Mouse (Mus musculus) left cerebral cortex, adult 9 months (tissue): ENCODE measurements around the gene Homez.

Experiments
- DNase-seq, 2 experiments: peaks; one replicate each; pipeline ENCODE4 v3.0.0; 2022; ENCODE audit warnings: low spot score in 2 of 2

The Homez gene

DNA sequence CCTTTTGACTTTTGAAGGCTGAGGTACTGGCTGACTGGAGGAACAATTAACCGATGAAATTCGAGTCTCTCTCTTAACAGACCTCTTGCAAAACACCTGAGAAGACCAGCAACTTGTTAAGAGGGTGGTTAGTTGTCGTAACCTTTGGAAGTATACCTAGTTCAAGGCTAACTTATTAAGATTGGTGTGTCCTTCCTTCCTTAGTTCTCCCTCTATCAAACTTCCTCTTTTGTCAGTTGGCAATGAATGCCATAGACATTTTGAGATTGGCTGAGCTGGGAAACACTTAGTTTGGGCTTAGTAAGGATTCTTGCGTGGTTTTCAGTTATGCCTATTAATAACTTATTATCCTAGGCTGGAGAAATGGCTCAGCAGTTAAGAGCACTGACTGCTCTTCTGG is 2.7 kb downstream of the Homez start:
- DNase-seq = no peak

DNA sequence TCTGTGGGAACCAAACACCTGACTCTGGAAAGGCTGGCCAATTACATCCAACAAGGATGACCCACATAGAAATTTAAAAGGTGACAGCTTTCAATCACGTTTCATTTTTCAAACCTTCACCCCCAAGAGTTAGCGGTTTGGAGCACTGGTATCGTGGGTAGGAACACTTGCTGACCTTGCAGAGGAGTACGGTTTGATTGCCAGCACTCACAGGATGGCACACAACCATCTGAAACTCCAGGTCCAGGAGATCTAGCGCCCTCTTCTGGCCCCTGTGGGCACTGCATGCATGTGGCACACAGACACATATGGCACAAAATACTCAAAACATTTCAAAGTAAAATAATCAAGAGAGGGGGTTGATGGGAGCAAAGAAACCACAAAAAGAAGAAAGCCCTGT is 3.8 kb downstream of the Homez start:
- no peak for DNase-seq

DNA sequence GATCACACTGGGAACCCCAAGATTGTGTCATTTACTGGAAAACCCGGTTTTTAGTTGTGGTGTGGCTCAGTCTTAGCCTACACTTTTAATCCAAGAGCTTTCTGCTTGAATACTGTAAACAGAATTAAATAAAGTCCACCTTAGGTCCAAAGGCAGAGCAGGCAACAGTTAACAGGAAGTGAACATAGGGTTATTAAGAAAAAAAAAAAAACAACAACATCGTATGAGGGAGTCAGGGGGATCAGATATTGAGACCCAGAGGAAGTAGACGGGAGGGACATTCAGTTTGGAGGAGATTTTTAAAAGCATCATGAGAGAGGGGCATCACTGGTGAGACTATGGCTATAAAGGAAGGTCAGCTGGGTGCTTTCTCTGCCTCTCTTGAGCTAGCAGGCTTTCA is 4.5 kb downstream of the Homez start:
- DNase-seq = no peak

DNA sequence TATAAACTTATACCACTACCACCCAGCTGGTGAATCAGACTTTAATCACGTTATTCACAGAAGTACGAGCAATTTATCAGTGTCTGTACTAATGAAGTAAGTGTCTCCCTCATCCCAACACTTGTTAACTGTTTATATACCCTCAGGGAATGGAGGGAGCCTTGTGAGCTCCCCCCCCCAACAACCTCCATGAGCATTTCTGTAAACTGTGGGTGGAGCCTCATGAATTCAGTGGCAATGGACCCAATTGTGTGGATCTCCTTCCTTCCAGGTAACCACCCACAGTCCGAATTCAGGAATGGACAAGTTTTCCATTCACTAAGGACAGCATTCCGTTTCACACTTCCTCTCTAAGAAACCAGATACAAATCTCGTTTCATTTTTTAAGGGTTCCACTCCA is 5.1 kb downstream of the Homez start:
- DNase-seq = no peak

DNA sequence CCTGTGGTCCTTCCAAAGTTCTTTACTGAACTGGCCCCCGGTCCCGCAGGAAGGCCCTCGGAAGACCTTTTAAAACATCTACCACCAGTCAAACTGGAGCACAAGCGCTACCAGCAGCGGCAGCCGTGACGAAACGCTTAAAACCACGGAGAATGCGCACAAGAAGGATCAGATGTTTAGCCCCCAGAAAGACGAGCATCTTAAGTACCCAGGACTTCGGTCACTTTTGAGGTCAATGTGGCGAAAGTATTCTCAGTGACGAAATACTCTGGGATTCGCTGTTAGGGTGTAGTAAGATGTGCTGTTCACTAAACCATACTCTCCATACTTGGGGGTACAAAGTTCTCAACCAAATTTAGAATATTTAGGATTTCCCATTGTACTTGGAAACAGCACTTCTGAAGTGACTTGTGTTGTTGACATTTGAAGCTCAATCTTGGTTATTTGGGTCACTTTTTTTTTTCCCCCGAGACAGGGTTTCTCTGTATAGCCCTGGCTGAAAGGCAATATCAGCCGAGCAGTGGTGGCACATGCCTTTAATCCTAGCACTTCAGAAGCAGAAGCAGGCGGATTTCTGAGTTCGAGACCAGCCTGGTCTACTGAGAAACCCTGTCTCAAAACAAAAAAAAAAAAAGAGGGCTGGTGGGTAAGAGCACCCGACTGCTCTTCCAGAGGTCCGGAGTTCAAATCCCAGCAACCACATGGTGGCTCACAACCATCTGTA is 6.3 kb downstream of the Homez start:
- DNase-seq = no peak

DNA sequence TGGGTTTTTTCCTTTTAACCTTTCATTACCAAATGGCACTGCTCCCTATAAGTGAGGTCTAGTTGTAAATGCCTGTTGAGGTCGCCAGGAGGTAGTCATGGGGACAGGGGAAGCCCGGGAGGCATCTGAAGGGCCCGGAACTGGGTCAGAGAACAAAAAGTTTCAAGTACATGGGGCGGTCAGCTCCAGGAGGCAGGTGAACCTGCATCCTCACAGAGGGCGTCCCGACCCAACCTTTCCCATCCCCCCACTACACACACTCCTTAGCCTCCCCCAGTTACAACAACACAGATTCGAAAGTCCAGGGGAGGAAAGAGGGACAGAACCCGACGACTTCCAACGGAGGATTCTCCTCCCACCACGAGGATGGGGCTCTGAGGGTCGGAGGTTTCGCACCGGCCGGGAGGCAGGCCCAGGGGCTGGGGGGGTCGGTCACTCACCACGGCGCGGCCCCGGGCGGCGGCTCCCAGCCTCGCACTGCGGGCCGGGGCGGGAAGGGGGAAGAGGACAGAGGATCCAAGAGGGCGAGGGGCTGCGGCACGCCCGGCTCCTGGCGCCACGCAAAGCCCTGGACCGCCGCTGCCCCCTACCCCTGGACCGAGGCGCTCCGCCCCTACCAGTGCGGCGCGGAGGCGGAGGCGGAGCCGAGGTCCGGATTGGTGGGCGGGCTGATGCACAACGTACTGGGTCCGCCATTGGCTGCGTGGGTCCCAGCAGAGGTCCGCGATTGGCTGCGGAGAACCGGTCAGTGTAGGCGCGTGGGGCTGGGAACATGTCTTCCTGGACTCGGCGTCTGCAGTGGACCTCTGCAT is 7.1 kb downstream of the Homez start:
- peak; percentile 70 to 93 for DNase-seq

DNA sequence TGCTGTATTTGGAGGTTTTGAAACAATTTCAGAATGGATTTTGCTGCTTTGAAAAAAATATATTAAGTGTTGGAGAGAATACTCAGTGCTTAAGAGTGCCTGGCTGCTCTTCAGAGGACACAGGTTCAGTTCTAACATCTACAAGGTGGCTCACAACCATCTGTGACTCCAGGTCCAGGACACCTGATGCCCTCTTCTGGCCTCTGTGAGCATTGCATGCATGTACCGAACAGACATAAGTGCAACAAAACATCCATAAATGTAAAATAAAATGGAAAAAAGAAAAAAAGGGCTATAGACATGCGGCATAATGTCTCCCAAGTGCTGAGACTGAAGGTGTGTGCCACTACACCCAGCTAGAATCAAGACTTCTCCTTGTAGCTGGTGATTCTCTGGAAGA is 10.2 kb downstream of the Homez start:
- DNase-seq = peak in 1 of 2 experiments; percentile 76

DNA sequence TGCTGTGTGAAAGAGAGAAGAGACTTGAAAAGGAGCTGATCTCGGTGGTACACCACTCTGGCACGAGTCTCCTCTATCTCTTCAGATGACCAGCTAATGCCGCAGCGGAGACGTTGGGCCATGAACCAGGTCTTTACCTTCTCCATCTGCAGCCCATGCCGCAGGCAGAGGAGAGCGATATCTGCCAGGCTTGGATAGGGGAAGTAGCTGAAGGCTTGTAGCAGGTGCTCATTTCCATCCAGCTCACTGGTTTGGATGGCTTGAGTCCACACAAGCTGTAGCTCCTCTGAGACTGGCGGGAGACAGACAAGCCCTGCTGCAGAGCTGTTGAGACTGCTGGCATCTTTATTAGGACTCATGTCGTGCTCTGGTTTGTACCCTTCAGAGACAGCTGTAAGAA is 12.9 kb downstream of the Homez start:
- no peak for DNase-seq

DNA sequence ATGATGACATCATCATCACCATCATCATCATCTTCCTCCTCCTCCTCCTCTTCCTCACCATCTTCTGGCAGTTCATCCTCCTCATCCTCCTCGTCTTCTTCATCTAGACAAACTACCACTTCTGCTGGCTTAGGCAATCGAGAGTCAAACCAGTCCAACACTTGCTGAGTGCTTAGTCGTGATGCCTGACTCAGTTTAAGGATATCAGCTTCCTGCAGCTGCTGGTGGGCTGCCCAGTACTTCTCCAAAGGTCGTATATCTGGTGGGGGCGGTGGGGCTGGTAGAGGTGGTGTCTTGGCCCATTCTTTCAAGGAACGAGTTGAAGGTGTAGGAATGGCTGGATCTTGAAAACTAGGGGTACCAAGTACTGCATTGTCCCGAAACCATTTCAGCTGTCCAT is 14.1 kb downstream of the Homez start:
- no peak for DNase-seq

DNA sequence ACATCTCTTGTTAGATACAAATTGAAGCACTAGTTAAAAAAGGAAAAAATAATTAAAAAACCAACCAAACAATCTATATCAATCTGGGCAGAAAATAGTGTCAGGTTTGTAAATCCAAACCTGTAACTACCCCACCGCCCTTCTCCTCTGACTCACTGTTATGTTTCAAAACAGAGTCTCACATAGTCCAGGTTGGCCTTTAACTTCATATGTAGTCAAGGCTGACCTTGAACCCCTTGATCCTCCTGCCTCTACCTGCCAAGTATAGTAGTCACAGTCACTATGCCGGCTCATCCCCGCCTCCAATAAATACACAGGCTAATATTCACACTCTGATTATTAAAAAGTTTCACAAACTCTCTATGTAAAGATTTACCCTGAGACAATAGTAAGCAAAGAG is 15.0 kb downstream of the Homez start:
- no peak for DNase-seq

DNA sequence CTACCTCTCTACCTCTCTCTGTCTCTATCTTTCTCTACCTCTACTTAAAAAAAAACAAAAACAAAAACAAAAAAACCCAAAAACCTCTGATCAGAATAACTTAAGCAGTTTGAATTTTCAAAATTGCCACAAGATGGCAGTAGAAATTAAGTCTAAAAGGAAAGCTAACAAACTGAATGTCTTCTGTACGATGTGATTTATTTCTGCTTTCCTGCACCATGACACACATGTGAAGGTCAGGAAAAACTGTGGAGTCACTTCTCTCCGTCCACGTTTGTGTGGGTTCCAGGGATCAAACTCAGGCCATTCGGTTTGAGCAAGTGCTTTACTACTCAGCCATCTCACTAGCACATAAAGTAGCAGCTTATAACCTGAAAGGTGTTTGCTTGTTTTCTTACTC is 27.3 kb downstream of the Homez start:
- DNase-seq = peak in 1 of 2 experiments; percentile 7

DNA sequence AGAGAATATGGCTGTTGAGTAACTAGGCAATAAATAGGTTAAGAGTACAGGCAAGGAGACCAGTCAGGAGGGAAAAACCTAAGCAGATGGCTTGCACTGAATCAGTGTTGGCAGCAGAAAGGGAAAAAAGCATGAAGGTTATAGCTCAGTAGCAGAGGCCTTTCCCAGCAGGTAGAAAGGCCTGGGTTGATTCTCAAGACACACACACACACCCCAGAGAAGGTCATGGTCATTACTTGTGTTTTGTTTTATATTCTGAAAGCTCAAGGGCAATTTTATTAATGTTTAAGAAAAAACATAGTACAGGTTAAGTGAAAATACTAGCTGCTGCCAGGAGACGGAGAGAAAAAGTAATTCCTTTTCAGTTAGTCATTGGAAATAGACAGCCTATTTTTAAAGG is 47.0 kb downstream of the Homez start:
- no peak for DNase-seq

DNA sequence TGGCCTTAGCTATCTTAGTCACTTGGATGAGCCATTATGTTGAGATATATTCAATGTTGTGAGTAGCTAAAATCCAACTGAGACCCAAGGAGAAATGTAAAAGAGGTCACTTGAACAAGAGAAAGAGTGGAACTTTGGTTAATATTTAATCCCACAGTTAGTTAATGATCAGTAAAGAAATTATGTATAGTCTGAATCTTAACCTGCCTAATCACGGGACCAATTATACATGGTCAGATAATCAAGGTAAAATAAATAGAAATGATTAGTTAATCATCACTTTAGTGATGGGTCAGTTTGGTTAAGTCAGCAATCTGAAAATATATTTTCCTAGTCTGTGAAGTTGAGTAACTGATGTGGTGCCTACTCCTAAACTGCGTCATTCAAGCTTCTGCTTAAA is 48.5 kb downstream of the Homez start:
- no peak for DNase-seq

DNA sequence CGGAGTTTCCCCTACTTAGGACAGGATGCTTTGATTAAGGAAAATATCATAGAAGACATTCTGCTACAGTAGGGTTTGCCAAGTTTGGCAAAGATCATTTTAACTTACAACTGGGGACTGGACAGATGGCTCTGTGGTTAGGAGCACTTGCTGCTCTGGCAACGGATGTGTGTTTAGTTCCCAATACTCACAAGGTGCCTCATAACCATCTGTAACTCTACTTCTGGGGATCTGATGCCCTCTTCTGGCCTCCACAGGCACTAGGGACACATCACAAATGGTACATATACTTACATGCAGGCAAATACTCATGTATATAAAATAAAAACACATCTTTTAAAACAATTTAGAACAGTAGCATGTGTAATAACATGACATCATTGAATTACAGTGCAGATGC is 53.0 kb downstream of the Homez start:
- DNase-seq = peak in 1 of 2 experiments; percentile 26

DNA sequence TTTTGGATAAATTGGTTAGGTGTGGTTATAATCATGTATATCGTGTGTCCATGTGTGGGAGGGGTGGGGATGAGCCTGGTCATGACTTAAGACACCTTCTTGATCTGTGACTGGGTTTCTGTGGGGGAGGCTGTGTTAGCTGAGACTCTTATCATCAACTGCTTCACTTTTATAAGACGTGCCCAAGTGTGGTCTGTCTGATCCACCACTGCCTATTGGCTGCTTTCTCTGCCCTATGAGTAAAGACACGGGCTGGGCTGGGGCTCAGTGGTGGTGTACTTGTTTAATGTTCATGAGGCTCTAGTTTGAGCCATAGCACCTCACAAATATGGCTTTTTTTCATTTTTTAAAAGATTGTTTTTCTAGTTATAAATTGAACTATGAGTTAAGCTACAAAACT is 55.0 kb downstream of the Homez start:
- DNase-seq = no peak

DNA sequence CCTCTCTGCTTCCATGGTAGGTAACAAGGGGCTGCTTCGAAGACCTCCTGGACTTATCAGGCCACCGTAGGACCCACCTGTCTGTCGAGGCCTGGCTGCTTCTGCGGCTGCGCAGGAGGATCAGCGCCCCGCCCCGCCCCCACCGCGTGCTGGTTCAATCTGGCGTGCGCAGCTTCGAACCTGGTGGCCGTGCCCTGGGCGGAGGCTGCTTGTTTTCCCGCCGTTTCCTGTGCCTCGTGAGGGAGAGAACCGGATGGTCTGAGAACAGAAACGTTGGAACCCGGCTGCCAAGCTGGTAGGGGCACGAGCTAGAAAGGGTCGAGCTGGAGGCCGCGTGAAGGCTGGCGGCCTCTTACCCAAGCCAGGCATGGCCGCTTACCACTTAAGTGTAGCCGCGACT is 56.8 kb downstream of the Homez start, which contains the start of gene Rnf212b:
Gene Rnf212b (plus strand): TSS at position 151 of the 400 bp plus-strand sequence.
- DNase-seq = no peak

DNA sequence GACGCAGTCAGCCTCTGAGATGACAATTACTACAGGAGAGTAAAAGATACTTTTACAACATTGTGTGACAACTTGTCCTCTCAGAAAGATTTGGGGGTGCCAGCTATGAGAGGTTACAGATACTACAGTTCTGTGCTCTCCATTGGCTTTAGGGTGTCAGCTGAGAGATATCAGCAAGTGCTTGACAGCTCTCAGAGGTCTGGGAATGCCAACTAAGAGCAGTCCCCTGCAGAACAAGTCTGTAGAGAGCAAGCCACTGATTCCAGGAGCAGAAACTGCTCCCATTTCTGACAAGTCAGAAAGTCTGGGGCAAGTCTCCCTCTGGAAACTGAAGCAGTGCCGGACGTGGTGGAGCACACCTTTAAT is 61.1 kb downstream of the Homez start:
- no peak for DNase-seq

DNA sequence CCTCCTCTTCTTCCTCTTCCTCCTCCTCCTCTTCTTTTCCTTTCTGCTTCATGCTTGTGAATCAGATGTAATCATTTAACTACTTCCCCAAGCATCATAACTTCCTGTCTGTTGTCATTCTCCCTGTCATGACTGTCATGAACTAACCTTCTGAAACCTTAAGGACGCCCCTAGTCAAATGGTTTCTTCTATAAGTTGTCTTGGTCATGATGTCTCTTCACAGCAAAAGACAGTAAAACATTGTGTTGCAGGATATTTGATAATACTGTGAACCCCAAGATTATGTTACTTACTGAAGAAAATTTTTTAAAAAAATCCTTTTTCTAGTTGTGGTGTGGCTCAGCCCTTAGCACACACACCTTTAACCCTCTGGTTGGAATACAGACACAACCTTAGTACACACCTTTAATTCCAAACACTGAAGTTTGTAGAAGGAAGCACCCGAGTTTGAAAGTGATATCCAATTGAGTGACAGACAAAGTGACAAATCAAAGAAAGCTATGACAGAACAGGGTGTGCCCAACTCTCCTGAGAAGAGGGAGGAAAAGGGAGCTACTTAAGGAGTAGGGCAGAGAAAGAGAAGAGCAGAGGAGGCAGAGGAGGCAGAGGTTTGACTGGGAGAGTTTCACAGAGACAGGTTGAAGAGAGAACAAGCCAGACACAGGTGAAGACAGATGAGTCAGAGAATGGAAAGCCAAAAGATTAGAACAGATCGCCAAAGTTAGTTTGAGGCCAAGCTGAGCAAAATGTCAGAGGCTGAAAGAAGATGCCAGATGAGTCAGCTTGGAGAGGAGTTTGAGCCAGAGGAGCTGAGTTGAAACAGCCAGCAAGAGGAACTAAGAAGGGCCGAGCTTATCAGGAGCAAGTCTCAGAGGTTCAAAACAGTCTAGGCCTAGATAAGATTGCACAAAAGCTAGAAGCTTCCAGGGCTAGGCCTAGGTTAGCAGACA is 61.8 kb downstream of the Homez start:
- no peak for DNase-seq

DNA sequence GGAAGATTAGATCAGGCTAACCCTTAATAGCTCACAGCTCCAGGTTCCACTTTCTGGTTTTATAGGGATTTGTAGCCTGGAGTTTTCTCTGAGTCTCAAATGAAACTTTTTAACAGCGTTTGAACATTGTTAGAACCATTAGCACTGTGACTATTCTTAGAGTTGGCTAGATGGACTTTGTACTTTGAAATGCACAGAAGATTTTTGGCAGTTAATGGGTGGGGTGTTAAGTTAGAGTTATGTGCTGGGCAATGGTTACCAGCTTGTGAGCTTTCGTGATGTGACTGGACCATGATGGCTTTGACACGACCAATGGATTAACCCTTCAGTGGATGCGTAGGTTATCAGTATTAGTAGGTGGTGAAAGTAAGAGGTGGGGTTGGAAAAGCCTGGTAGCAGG is 64.6 kb downstream of the Homez start:
- no peak for DNase-seq
